Mouse (Mus musculus) liver, adult 2 months (tissue): ENCODE measurements around the gene Cdx2.

Experiments
- CTCF ChIP-seq: fragments of 200-500 bp; IDR thresholded peaks from 2 replicates; pipeline ENCODE4 v1.5.1; 2011; ENCODE audit warnings: low read depth, low read length, control low read depth
- POLR2A ChIP-seq: fragments of 200-500 bp; IDR thresholded peaks from 2 replicates; pipeline ENCODE4 v1.6.1; 2011; ENCODE audit warnings: low read length, control low read depth; ENCODE audit not compliant: insufficient read depth; ENCODE audit errors: extremely low read depth

- no peak for TF ChIP-seq CTCF
- no peak for TF ChIP-seq POLR2A
Measured at GRCm38 (mm10) chr5:147306638-147307397, at the start of gene Cdx2.
